Mouse (Mus musculus): ENCODE measurements at regions not wholly inside any gene's neighbourhood (a gene's known extent, or its start where the extent isn't known, plus 50 kb on each side); places are given as distances from the start of the nearest gene placed in this dataset.

DNA sequence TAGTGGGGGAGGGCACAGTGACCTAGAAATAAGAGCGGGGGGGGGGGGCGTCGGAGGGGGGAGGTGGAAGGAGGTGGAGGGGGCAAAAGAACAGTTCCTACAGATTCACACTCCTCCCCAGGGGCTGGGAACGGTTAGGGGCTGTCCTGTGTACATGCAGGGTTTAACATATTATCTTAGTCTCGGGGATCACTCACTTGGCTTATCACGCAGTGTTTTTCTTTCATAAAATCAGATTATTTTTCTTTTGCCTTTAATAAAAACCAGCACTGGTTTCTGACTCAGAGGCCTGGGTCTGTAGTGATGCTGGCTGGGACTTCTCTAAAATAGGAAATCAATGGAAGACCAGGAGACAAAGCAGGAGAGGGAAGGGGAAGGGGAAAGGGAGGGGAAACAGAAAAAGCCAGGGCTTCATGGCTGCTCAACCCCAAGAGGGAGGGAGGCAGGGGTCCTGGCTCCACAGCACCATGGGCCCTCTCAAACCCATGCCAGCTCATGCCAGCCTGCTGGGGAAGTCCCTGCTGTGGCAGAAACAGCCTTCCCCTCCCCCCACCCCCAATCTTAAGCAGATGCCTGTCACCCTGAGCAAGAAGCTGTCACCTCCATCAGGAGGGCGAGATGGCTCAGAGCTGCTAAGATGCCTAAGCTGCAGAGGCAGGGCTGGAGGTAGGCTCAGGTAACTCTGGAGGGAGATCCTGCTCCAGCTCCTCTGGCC, 108.3 kb upstream of the Syt13 start:
- DNase-seq = no peak

- no peak for DNase-seq
Observed at GRCm38 (mm10) chr2:92807404-92807803, 107.5 kb upstream of the Syt13 start.

DNA sequence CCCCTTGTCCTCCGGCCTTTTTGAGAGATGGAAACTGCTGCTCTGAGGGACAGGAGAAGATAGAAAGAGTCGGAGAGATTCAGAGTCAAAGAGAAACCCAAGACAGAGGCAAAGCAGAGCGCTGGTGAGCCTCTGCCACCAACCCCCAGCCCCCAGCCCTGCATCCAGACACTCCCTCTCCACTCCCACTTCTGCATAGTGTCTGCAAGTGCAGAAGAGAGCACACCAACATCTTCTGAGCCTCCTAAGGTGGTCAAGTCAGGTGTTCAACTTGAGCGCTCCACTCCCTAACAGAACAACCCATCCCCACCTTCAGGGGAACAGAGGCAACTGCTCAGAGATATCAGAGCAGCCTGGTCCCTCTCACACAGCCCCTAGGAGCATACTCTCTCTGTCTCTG, 106.8 kb upstream of the Syt13 start:
- no peak for DNase-seq

GRCm38 (mm10) chr2:92809226-92809625, 105.7 kb upstream of the Syt13 start:
- no peak for DNase-seq

DNA sequence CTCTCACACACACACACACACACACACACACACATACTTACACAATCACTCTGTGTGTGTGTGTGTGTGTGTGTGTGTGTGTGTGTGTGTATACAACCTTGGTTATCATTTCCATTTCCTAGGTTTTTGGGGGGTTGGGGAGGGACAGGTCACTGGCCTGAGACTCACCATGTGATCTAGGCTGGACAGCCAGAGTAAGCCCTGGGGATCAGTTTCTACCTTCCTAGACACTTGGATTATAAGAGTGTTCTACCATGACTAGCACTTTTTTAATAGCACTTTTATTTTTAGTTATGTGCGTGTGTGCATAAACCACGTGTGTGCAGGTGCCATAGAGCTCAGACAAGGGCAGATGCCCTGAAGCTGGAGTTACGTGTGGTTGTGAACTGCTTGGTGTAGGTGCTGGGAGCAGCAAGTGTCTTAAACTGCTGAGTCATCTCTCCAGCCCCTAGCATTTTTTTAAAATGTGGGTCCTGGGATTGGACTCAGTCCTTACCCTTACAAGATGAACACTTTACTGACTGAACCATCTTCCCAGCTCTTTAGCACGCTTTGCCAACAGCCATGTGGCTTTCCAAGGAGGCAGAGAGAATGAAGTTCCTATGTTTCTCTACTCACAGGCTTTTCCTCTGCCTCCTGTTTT, 105.1 kb upstream of the Syt13 start:
- no peak for DNase-seq

- DNase-seq = peak; percentile 76 to 84
Observed at GRCm38 (mm10) chr2:92810956-92811355, 103.9 kb upstream of the Syt13 start.

DNA sequence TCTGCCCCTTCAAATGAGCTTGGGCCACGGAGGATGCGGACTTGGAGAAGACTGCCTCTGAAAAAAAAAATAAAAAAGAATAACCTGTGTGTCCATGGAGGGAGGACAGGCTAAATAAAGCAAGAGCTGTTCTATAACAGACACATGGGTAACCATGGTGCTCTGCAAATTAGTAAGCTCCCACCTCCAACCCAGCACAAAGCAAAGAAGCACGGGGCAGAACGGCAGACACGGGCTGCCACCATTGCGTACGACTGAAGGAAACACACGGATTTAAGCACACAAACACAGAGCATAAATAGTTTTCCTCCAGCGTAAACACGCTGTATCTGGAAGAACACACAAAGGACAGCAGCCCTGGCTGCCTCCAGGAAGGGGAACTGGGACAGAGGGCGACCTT, 101.9 kb upstream of the Syt13 start:
- no peak for DNase-seq

DNA sequence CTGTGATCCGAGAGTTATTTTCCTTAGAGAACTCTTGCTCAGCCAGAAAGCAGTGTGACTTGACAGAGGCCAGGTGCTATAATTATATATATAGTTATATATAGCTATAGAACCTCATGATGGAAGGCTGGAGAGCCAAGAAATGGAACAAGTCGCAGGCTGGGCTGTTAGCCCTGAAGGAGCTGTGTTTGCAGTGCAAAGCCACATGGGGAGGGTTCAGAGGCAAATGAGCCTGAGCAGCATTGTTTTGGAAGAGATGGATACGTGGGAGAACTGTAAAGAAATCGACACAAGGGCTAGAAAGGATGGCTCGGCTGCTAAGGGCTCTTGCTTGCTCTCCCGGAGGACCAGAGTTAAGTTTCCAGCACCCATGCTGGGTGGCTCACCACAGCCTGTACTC, 95.3 kb upstream of the Syt13 start:
- no peak for DNase-seq

GRCm38 (mm10) chr2:92824325-92824724, 90.6 kb upstream of the Syt13 start:
- DNase-seq = no peak

DNA sequence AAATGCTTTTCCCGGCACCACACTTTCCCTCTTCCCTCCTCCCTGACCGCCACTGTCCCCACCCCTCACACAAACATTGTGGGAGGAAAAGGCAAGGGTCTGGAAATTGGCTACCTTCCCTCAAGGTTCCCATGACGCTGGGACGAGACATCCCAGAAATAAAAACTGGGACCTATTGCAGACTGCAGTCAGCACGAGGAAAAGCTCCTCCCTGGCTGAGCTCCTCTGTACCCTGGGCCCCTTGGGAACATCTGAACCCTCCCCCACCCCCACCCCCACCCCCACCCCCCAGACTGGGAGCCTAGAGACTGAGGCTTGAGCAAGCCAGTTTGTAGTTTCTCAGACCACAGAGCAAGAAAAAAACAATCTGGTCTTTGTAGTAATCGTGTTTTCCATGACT, 89.5 kb upstream of the Syt13 start:
- no peak for DNase-seq

GRCm38 (mm10) chr2:92830134-92830533, 84.8 kb upstream of the Syt13 start:
- peak in 1 of 2 experiments; percentile 24 for DNase-seq

GRCm38 (mm10) chr2:92831784-92832183, 83.1 kb upstream of the Syt13 start:
- no peak for DNase-seq

DNA sequence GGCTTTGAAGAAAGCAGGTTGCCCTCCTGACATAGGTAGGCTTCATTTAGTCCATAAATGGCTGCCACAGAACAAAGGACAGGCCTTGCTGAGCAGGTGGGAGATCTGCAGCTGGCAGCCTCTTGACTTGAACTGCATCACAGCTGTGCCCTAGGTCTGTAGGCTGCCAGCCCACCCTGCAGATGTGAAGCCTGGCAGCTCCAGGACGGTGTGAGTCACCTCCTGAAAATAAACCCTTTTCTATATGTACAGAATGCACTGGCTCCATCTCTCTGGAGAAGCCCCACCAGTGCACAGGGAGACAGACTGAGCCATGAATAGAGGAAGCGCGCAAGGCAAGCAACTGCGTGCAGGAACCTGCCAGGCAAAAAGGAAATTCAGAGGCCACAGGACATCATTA, 78.7 kb upstream of the Syt13 start:
- no peak for DNase-seq

DNA sequence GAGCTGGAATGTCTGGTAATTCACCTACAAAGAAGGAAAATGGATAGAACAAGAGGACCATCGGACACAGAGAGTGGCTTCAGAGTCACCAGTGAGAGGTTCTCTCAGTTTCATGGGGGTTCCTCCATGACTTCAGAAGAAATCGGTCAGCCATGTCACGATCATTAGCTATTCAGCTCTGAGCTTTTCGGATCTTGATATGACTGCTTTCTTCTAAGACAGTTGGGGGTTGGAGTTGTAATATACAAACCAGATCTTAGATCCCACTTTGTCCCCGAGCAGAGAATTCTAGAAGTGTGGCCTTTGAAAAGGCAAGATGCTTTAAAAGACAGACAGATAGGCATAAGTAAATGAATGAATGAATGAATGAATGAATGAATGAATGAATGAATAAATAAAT, 76.9 kb upstream of the Syt13 start:
- DNase-seq = no peak

GRCm38 (mm10) chr2:92840009-92840408, 74.9 kb upstream of the Syt13 start:
- DNase-seq = peak; percentile 63 to 83

- DNase-seq = no peak
Observed at GRCm38 (mm10) chr2:92841626-92842025, 73.3 kb upstream of the Syt13 start.

- DNase-seq = peak; percentile 48 to 51
Observed at GRCm38 (mm10) chr2:92845061-92845769, 69.7 kb upstream of the Syt13 start.

GRCm38 (mm10) chr2:92848962-92849361, 65.9 kb upstream of the Syt13 start:
- DNase-seq = no peak

GRCm38 (mm10) chr2:92851336-92851735, 63.6 kb upstream of the Syt13 start:
- DNase-seq = peak in 1 of 2 experiments; percentile 39

DNA sequence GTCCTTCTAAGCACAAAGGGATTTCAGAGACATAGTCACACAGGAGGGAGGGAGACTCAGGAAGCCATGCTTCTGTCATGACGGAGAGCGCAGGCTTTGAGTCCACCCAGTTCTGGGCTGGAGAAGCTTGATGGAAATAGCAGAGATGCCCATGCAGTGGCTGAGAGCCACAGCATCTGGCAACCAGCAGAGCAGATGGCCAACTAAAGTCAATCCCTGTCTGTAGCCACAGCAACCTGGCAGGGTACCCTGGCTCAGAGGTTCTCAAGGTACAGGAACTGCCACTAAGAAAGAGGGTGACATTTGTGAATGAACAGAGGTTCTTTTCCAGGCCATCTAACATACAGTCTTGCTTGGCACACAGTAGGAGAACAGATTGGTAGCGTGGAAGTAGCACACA, 61.7 kb upstream of the Syt13 start:
- peak; percentile 68 to 74 for DNase-seq

GRCm38 (mm10) chr2:92854331-92854730, 60.6 kb upstream of the Syt13 start:
- DNase-seq = no peak

DNA sequence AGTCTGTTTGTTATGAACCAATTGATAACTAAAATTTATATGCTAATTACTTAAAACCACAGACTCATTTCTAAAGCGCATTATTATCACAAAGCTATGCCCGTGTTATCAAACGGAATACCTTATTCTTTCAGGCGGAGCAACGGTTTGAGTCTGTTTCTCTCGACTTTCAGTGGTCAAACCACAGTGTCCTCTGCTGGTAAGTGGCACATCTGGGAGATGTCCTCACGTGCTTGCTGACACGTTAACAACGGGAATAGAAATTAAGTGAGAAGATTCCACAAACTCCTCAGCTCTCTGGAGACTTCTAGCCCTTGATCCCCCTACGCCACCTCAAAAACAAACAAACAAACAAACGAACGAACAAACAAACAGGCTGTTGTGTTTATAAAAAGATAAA, 58.9 kb upstream of the Syt13 start:
- no peak for DNase-seq

DNA sequence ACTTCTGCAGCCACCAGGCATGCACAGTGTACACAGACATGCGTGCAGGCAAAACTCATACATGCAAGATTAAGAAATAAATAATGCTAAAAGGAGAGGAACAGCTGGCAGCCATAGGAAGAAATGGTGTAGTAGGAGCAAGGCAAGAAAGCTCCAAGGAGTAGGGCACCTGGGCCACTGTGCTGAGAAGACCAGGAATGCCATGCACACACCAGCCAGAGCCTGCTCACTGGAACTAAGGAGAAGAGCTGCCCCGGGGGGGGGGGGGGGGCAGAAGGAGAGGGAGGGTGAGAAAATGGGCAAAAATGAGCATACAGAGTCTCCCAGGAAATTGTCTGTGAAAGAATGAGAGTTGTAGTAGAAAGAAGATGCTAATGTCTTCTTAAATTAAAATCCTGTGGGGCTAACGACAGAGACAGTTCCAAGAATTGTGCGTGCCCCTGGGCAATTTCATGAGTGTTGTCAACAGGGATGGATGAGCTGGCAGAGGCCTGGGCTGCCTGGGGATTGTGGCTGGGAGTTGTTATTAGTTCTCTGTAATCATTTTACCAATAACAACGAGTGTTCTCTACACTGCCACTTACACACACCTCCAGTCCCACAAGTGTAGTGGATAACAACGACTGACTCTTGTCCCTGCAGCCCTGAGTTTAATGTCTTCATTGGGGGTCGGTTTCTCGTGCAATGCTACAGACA, 54.2 kb upstream of the Syt13 start:
- DNase-seq = no peak

Measured in cerebellum, postnatal 14 days (tissue).